Mouse (Mus musculus): ENCODE data around the gene Dnajc17. TPM values are rescaled to one million over a fixed set of nuclear protein-coding genes. Genes with fewer than 3 reads are reported as not detected.

Gene Dnajc17
- total and polyA plus RNA-seq, 3 experiments = 14.7 to 15.8 TPM; not detected in 1

GRCm38 (mm10) chr2:119198934-119199333 is 9.7 kb downstream of the Dnajc17 start:
- Histone ChIP-seq H3K27ac (ENCODE audit: control insufficient read depth, low read depth, low read length) (no peak overlapping the region), H3K9me3 (replicated peaks; ENCODE audit: insufficient read depth, low read length) (no peaks in the 10 kb centered on the region), H3K4me1 (ENCODE audit: control insufficient read depth in 1 of 2, insufficient read depth in 2 of 2, low read length in 2 of 2) (peaks cover 0 to 3% of the 10 kb centered on the region in 2 experiments; a peak in 2 of 4 replicates), H3K79me2 (ENCODE audit: control insufficient read depth, insufficient read depth, low read length, poor library complexity) (no peaks in the 10 kb centered on the region), H3K36me3 (ENCODE audit: control insufficient read depth in 1 of 2, insufficient read depth in 2 of 2, low read length in 2 of 2) (peaks cover 0 to 3% of the 10 kb centered on the region in 2 experiments; a peak in 1 of 4 replicates), H3K9ac (ENCODE audit: control insufficient read depth, low read depth, low read length, poor library complexity, severe bottlenecking) (no peak overlapping the region), H3K27me3 (ENCODE audit: control insufficient read depth in 1 of 2, insufficient read depth in 2 of 2, low read length in 2 of 2) (no peaks in the 10 kb centered on the region), H3K4me3 (ENCODE audit: control insufficient read depth in 1 of 2, insufficient read depth in 1 of 2, low read depth in 2 of 2, low read length in 2 of 2) (no peak overlapping the region)
- no peak for DNase-seq (ENCODE audit: low read depth, low spot score)
- TF ChIP-seq MYB (IDR thresholded peaks at IDR 0.05; ENCODE audit: low read depth, low read length) (no peak), HCFC1 (IDR thresholded peaks at IDR 0.05; ENCODE audit: low read depth, low read length) (no peak), TAL1 (IDR thresholded peaks at IDR 0.05; ENCODE audit: low read length) (no peak), JUND (IDR thresholded peaks at IDR 0.05; ENCODE audit: low read depth, low read length) (no peak), GATA1 (IDR thresholded peaks at IDR 0.05; ENCODE audit: low read depth, low read length) (no peak), ELF1 (IDR thresholded peaks at IDR 0.05; ENCODE audit: low read depth, low read length) (no peak), MAFK (IDR thresholded peaks at IDR 0.05; ENCODE audit: borderline replicate concordance, low read depth, low read length) (no peak), MXI1 (IDR thresholded peaks at IDR 0.05; ENCODE audit: low read depth, low read length) (no peak), CTCF (IDR thresholded peaks at IDR 0.05 in 2 of 3, conservative IDR thresholded peaks at IDR 0.05 in 1 of 3; ENCODE audit: control insufficient read depth in 1 of 3, insufficient read depth in 1 of 3, low read depth in 2 of 3, low read length in 3 of 3, poor library complexity in 1 of 3, severe bottlenecking in 1 of 3) (no peak), ETS1 (IDR thresholded peaks at IDR 0.05; ENCODE audit: low read depth, low read length) (no peak), RCOR1 (IDR thresholded peaks at IDR 0.05; ENCODE audit: low read depth, low read length) (no peak), UBTF (IDR thresholded peaks at IDR 0.05; ENCODE audit: borderline replicate concordance, insufficient read depth, low read depth, low read length) (no peak), CHD2 (IDR thresholded peaks at IDR 0.05; ENCODE audit: low read length) (no peak), MAX (IDR thresholded peaks at IDR 0.05; ENCODE audit: low read length) (no peak), ZMIZ1 (IDR thresholded peaks at IDR 0.05; ENCODE audit: low read depth, low read length) (no peak), NELFE (IDR thresholded peaks at IDR 0.05; ENCODE audit: low read depth, low read length) (no peak), GABPA (IDR thresholded peaks at IDR 0.05; ENCODE audit: low read depth, low read length) (no peak)

DNA sequence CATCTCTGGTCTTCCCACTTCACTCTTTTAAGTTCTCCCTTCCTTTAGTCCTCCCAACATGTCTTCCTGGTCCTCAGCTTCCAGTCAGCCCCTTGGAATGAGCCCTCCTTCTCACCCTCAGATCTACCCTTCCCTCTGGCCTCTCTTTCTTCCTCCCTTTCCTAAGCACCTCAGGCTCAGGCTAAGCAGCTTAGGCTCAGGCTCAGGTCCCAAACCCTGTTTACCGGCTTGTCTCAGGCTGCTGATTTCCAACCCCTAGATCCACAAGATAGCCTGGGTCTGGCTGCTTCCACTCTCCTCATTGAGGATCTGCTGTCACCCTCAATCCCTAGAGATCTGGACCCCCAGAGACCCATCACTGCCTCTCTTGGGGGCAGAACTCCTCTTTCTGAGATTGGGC is 10.5 kb downstream of the Dnajc17 start:
- Histone ChIP-seq H3K4me3 (ENCODE audit: control insufficient read depth in 1 of 2, insufficient read depth in 1 of 2, low read depth in 2 of 2, low read length in 2 of 2) (no peak overlapping the region), H3K79me2 (ENCODE audit: control insufficient read depth, insufficient read depth, low read length, poor library complexity) (no peaks in the 10 kb centered on the region)

More for the DNA sequence above, 10.5 kb downstream of the Dnajc17 start:
- no peak overlapping the region for H3K27ac ChIP-seq (ENCODE audit: control insufficient read depth, low read depth, low read length)
- H3K27me3 ChIP-seq (ENCODE audit: control insufficient read depth in 1 of 2, insufficient read depth in 2 of 2, low read length in 2 of 2) = no peaks in the 10 kb centered on the region
- peaks cover 0 to 3% of the 10 kb centered on the region in 2 experiments; a peak in 2 of 4 replicates for H3K4me1 ChIP-seq (ENCODE audit: control insufficient read depth in 1 of 2, insufficient read depth in 2 of 2, low read length in 2 of 2)
- no peaks in the 10 kb centered on the region for H3K9me3 ChIP-seq (replicated peaks; ENCODE audit: insufficient read depth, low read length)
- H3K9ac ChIP-seq (ENCODE audit: control insufficient read depth, low read depth, low read length, poor library complexity, severe bottlenecking) = no peak overlapping the region
- TF ChIP-seq MEF2A (IDR thresholded peaks at IDR 0.05; ENCODE audit: extremely low read depth, insufficient replicate concordance, low read depth, low read length, poor library complexity, severe bottlenecking) (no peak), ETS1 (IDR thresholded peaks at IDR 0.05; ENCODE audit: low read depth, low read length) (no peak), GATA1 (IDR thresholded peaks at IDR 0.05; ENCODE audit: low read depth, low read length) (no peak), MAX (IDR thresholded peaks at IDR 0.05; ENCODE audit: low read length) (no peak), HCFC1 (IDR thresholded peaks at IDR 0.05; ENCODE audit: low read depth, low read length) (no peak), ELF1 (IDR thresholded peaks at IDR 0.05; ENCODE audit: low read depth, low read length) (no peak), TCF12 (IDR thresholded peaks at IDR 0.05; ENCODE audit: low read depth, low read length) (no peak), NELFE (IDR thresholded peaks at IDR 0.05; ENCODE audit: low read depth, low read length) (no peak), ZMIZ1 (IDR thresholded peaks at IDR 0.05; ENCODE audit: low read depth, low read length) (no peak), USF2 (IDR thresholded peaks at IDR 0.05; ENCODE audit: borderline replicate concordance in 1 of 2, insufficient read depth in 1 of 2, low read depth in 1 of 2, low read length in 2 of 2) (no peak), GABPA (IDR thresholded peaks at IDR 0.05; ENCODE audit: low read depth, low read length) (no peak), ZC3H11A (IDR thresholded peaks at IDR 0.05; ENCODE audit: low read depth, low read length) (no peak), MYB (IDR thresholded peaks at IDR 0.05; ENCODE audit: low read depth, low read length) (no peak), MAZ (IDR thresholded peaks at IDR 0.05; ENCODE audit: low read depth, low read length) (no peak), MAFK (IDR thresholded peaks at IDR 0.05; ENCODE audit: borderline replicate concordance, low read depth, low read length) (no peak), KAT2A (conservative IDR thresholded peaks at IDR 0.05; ENCODE audit: low read depth, low read length) (no peak), ZKSCAN1 (IDR thresholded peaks at IDR 0.05; ENCODE audit: low read depth, low read length) (no peak)
- H3K36me3 ChIP-seq (ENCODE audit: control insufficient read depth in 1 of 2, insufficient read depth in 2 of 2, low read length in 2 of 2) = peaks cover 0 to 3% of the 10 kb centered on the region in 2 experiments; a peak in 1 of 4 replicates
- DNase-seq (ENCODE audit: low read depth, low spot score) = no peak

All from MEL (cell line).